In genomic region chr1:59269951-59270689, GRCm38 (mm10) we compare ENCODE assay signal across 10 mouse cellular contexts. TPM values are rescaled to one million over a fixed set of nuclear protein-coding genes. Genes with fewer than 3 reads are reported as not detected.
DNase-seq lines count a peak whose midpoint lies in the region; ATAC-seq and TF ChIP-seq lines count a peak whose summit lies in the region.
"Had no signal": no experiment of that assay in that cellular context is flagged by ENCODE, and none has a peak within 500 bp of the region (broad histone marks: within the 10 kb centered on the region; RNA-seq: fewer than 3 reads in every experiment).

No protein-coding gene starts in this region.

- peak overlapping the region; percentile 20 for H3K4me2 ChIP-seq in heart, embryonic 13.5 days
- H3K4me2 ChIP-seq in limb, embryonic 12.5 days = peak overlapping the region; percentile 41

- H3K27me3 ChIP-seq in heart, embryonic 13.5 days (replicated peaks) = no peaks in the 10 kb centered on the region
- no peaks in the 10 kb centered on the region for H3K27me3 ChIP-seq in limb, embryonic 12.5 days

- WGBS in heart, embryonic 13.5 days = 46% methylated on average over 20 of the region's 20 CpGs
- WGBS in limb, embryonic 12.5 days = 7% methylated on average over 20 of the region's 20 CpGs

- no peaks in the 10 kb centered on the region for H3K36me3 ChIP-seq in heart, embryonic 13.5 days
- no peaks in the 10 kb centered on the region for H3K36me3 ChIP-seq in limb, embryonic 12.5 days

- H3K4me3 ChIP-seq in gastrocnemius, adult 2 months = no peak overlapping the region
- H3K4me3 ChIP-seq in heart, embryonic 13.5 days = no peak overlapping the region
- peak overlapping the region; percentile 8; the same call in 1 of the 2 replicates for H3K4me3 ChIP-seq in limb, embryonic 12.5 days (replicated peaks)
- H3K4me3 ChIP-seq: erythroblast, embryonic 14.5 days had no signal

- no peak overlapping the region for H3K9ac ChIP-seq in heart, embryonic 13.5 days
- no peak overlapping the region for H3K9ac ChIP-seq in limb, embryonic 12.5 days (replicated peaks)
- H3K9ac ChIP-seq: liver, embryonic 14.5 days had no signal

- peaks cover 9% of the 10 kb centered on the region for H3K4me1 ChIP-seq in heart, embryonic 13.5 days
- peaks cover 31% of the 10 kb centered on the region for H3K4me1 ChIP-seq in limb, embryonic 12.5 days (replicated peaks)

- H3K9me3 ChIP-seq in heart, embryonic 13.5 days = no peaks in the 10 kb centered on the region
- H3K9me3 ChIP-seq in limb, embryonic 12.5 days = no peaks in the 10 kb centered on the region

- peak; percentile 19 for DNase-seq in gastrocnemius, adult 2 months
- DNase-seq in gastrocnemius, postnatal 25 days = no peak
- DNase-seq in embryo, embryonic 10.5 days (ENCODE audit: low spot score) = peak; percentile 89
- no peak for DNase-seq in thymus, postnatal 0 days (ENCODE audit: low spot score)

- ATAC-seq in heart, embryonic 13.5 days (ENCODE audit: extremely low read depth, insufficient number of reproducible peaks, low FRiP score, low TSS enrichment) = no peak
- ATAC-seq in limb, embryonic 12.5 days (ENCODE audit: insufficient number of reproducible peaks, insufficient read depth, low FRiP score, low TSS enrichment, low read depth) = peak; percentile 93
- no peak for ATAC-seq in CD4-positive, CD25-positive, alpha-beta regulatory T cell, adult 4 months
- no peak for ATAC-seq in cerebellum, adult (ENCODE audit: insufficient number of reproducible peaks, low FRiP score, low TSS enrichment)

- intact Hi-C loops in gastrocnemius, adult 2 months (cut with DNase I) = no loop called here

- TF ChIP-seq CTCF in gastrocnemius, adult 2 months (IDR thresholded peaks at IDR 0.05) = no peak

- H3K27ac ChIP-seq in gastrocnemius, adult 2 months = peak overlapping the region; percentile 24; the same call in 1 of the 2 replicates
- H3K27ac ChIP-seq in heart, embryonic 13.5 days (replicated peaks) = peak overlapping the region; percentile 25; the same call in 1 of the 2 replicates
- peak overlapping the region; percentile 91 for H3K27ac ChIP-seq in limb, embryonic 12.5 days
- H3K27ac ChIP-seq: liver, embryonic 14.5 days had no signal

RNA-seq across cellular contexts. Expression of gene Cdk15, which starts 13.4 kb away (rescaled TPM):
- total RNA-seq in gastrocnemius, adult 2 months (2021) = under 1 TPM in 1 of 2 experiments, not detected in 1; 0.14 TPM
- under 1 TPM in 1 of 2 experiments, not detected in 1; 0.20 TPM for total RNA-seq in gastrocnemius, postnatal 25 days (2021)
- 0.37 TPM in 1 of 2 replicates, not detected in the other for polyA plus RNA-seq in heart, embryonic 13.5 days (2015; fragmentation: Nextera tagmentation; extraction: Ambion mirVana)
- 0.38 TPM in 1 of 2 replicates, not detected in the other for polyA plus RNA-seq in limb, embryonic 12.5 days (2016; fragmentation: Nextera tagmentation; extraction: Ambion mirVana)
- polyA plus RNA-seq in CD4-positive, CD25-positive, alpha-beta regulatory T cell, adult 4 months (2017; shearing (Covaris generic)) = not detected
- polyA plus RNA-seq in thymus, postnatal 0 days (2015; fragmentation: Nextera tagmentation; extraction: Ambion mirVana) = 1.5 and 4.4 TPM in 2 replicates
- polyA plus RNA-seq: erythroblast, embryonic 14.5 days; liver, embryonic 14.5 days had no signal

RNA-seq across cellular contexts. Expression of gene Als2, which starts 33.1 kb away (rescaled TPM):
- 10 to 100 TPM; 17.3 to 17.8 TPM for total RNA-seq in gastrocnemius, adult 2 months (2021)
- 10 to 100 TPM; 14.4 to 15.1 TPM for total RNA-seq in gastrocnemius, postnatal 25 days (2021)
- 7.1 TPM in 2 replicates for polyA plus RNA-seq in heart, embryonic 13.5 days (2015; fragmentation: Nextera tagmentation; extraction: Ambion mirVana)
- 11.7 and 11.8 TPM in 2 replicates for polyA plus RNA-seq in limb, embryonic 12.5 days (2016; fragmentation: Nextera tagmentation; extraction: Ambion mirVana)
- 1 to 10 TPM; 7.5 to 8.2 TPM for polyA plus RNA-seq in CD4-positive, CD25-positive, alpha-beta regulatory T cell, adult 4 months (2017; shearing (Covaris generic))
- 11.9 and 14.2 TPM in 2 replicates for polyA plus RNA-seq in thymus, postnatal 0 days (2015; fragmentation: Nextera tagmentation; extraction: Ambion mirVana)

Comparison
In these comparisons a context has a peak if more than half of its experiments do, and no peak if none do; other contexts are left out.
1. DNase-seq: peak in gastrocnemius, adult 2 months (single experiment) and embryo, embryonic 10.5 days (single experiment); none in gastrocnemius, postnatal 25 days (single experiment) and thymus, postnatal 0 days (single experiment).
2. H3K27ac ChIP-seq: peak in every context shown above with its lines; median percentile 91 in limb, embryonic 12.5 days; 25 in heart, embryonic 13.5 days; 24 in gastrocnemius, adult 2 months.